Comparison of ENCODE assay signal across 12 mouse cellular contexts in the genomic region with DNA sequence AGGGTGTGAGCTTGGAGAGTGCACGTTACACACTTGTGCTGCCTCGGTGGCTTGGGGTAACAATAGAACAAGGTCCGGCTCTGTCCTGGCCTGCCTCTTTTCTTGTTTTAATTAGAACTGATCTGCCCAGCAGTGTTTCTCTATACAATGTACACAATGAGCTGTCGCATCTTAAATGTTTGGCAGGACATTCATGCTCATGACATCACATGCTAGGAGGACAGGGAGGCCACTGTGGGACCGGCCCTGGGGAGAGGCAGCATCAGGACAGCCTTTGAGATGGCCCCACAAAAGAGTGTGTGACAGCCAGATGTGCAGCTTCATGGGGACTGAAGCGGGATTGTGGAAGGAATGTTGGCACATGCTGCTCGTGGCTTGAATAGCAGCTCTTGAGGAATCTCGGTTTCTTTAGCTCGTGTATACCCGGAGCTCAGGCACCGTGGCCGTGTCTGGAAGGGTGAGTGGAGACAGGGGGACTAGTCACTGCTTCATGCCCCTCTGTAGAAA. TPM values are rescaled to one million over a fixed set of nuclear protein-coding genes. Genes with fewer than 3 reads are reported as not detected.
A peak's percentile ranks its signal among the peaks of the same experiment; 100 is the strongest.
DNase-seq lines count a peak whose midpoint lies in the region; ATAC-seq lines count a peak whose summit lies in the region.
"Had no signal": no experiment of that assay in that cellular context is flagged by ENCODE, and none has a peak within 500 bp of the region (broad histone marks: within the 10 kb centered on the region; RNA-seq: fewer than 3 reads in every experiment).

No protein-coding gene starts in this region.

- no peak for DNase-seq in kidney, postnatal 25 days
- peak; percentile 74 for DNase-seq in embryonic facial prominence, embryonic 14.5 days (ENCODE audit: low spot score)
- DNase-seq in frontal cortex, postnatal 14 days (ENCODE audit: low spot score in 2 of 2) = peak; percentile 16 to 48
- no peak for DNase-seq in midbrain, embryonic 11.5 days (ENCODE audit: low spot score, missing footprints)
- DNase-seq in gastrocnemius, postnatal 10 days = no peak
- DNase-seq in cerebellum, postnatal 14 days = no peak
- DNase-seq: cerebellum, adult 18-20 months; heart, postnatal 36 days had no signal

- H3K4me1 ChIP-seq in kidney, embryonic 16.5 days (ENCODE audit: insufficient read depth, low read length) = peaks cover 3% of the 10 kb centered on the region; the same call in 1 of the 2 replicates
- peaks cover 19% of the 10 kb centered on the region for H3K4me1 ChIP-seq in embryonic facial prominence, embryonic 14.5 days (ENCODE audit: control insufficient read depth, insufficient read depth, low read length)
- peaks cover 6% of the 10 kb centered on the region; the same call in 1 of the 2 replicates for H3K4me1 ChIP-seq in midbrain, embryonic 11.5 days (ENCODE audit: control insufficient read depth, insufficient read depth, low read length)

- 68% methylated on average over 12 of the region's 12 CpGs for WGBS in kidney, embryonic 16.5 days
- 31% methylated on average over 12 of the region's 12 CpGs for WGBS in embryonic facial prominence, embryonic 14.5 days
- WGBS in midbrain, embryonic 11.5 days = 38% methylated on average over 12 of the region's 12 CpGs

- H3K27me3 ChIP-seq in kidney, embryonic 16.5 days (ENCODE audit: insufficient read depth, low read length) = no peaks in the 10 kb centered on the region
- H3K27me3 ChIP-seq in embryonic facial prominence, embryonic 14.5 days (replicated peaks; ENCODE audit: control insufficient read depth, insufficient read depth, low read length) = no peaks in the 10 kb centered on the region
- H3K27me3 ChIP-seq in midbrain, embryonic 11.5 days (ENCODE audit: control insufficient read depth, insufficient read depth, low read length) = no peaks in the 10 kb centered on the region

- H3K4me3 ChIP-seq in kidney, embryonic 16.5 days (ENCODE audit: low read length) = no peak overlapping the region
- no peak overlapping the region for H3K4me3 ChIP-seq in embryonic facial prominence, embryonic 14.5 days (ENCODE audit: low read depth, low read length)
- H3K4me3 ChIP-seq in midbrain, embryonic 11.5 days (ENCODE audit: low read depth, low read length) = no peak overlapping the region

- no peak overlapping the region for H3K9ac ChIP-seq in kidney, embryonic 16.5 days (replicated peaks; ENCODE audit: low read length)
- H3K9ac ChIP-seq in embryonic facial prominence, embryonic 14.5 days (ENCODE audit: low read depth, low read length) = no peak overlapping the region
- H3K9ac ChIP-seq in midbrain, embryonic 11.5 days (ENCODE audit: low read length) = no peak overlapping the region

- ATAC-seq in kidney, embryonic 16.5 days (ENCODE audit: low FRiP score, low TSS enrichment) = peak; percentile 57
- peak; percentile 75 for ATAC-seq in embryonic facial prominence, embryonic 14.5 days (ENCODE audit: low read depth)
- ATAC-seq in midbrain, embryonic 11.5 days (ENCODE audit: low FRiP score) = peak; percentile 67
- no peak for ATAC-seq in megakaryocyte progenitor cell, adult 5-6 weeks (replicated peaks; ENCODE audit: poor library complexity)

- H3K36me3 ChIP-seq in kidney, embryonic 16.5 days (ENCODE audit: insufficient read depth, low read length) = no peaks in the 10 kb centered on the region
- H3K36me3 ChIP-seq in embryonic facial prominence, embryonic 14.5 days (ENCODE audit: control insufficient read depth, insufficient read depth, low read length) = no peaks in the 10 kb centered on the region
- no peaks in the 10 kb centered on the region for H3K36me3 ChIP-seq in midbrain, embryonic 11.5 days (ENCODE audit: control insufficient read depth, insufficient read depth, low read length)
- H3K36me3 ChIP-seq: G1E had no signal

- H3K27ac ChIP-seq in kidney, embryonic 16.5 days (ENCODE audit: low read length) = 0 out of 2 replicates have a peak overlapping the region, but pooled peaks have one; percentile 12
- H3K27ac ChIP-seq in embryonic facial prominence, embryonic 14.5 days (replicated peaks; ENCODE audit: low read depth, low read length) = peak overlapping the region; percentile 39; the same call in 1 of the 2 replicates
- no peak overlapping the region for H3K27ac ChIP-seq in midbrain, embryonic 11.5 days (ENCODE audit: low read depth, low read length)
- H3K27ac ChIP-seq: macrophage had no signal

- no peaks in the 10 kb centered on the region for H3K9me3 ChIP-seq in kidney, embryonic 16.5 days (ENCODE audit: low read length)
- no peaks in the 10 kb centered on the region for H3K9me3 ChIP-seq in embryonic facial prominence, embryonic 14.5 days (ENCODE audit: control insufficient read depth, low read length)
- H3K9me3 ChIP-seq in midbrain, embryonic 11.5 days (ENCODE audit: control insufficient read depth, low read length) = no peaks in the 10 kb centered on the region
- H3K9me3 ChIP-seq: G1E had no signal

- H3K4me2 ChIP-seq in kidney, embryonic 16.5 days (replicated peaks; ENCODE audit: low read depth, low read length) = no peak overlapping the region
- peak overlapping the region; percentile 1; the same call in 1 of the 2 replicates for H3K4me2 ChIP-seq in embryonic facial prominence, embryonic 14.5 days (ENCODE audit: low read depth, low read length)
- H3K4me2 ChIP-seq in midbrain, embryonic 11.5 days = no peak overlapping the region

RNA-seq across cellular contexts. Expression of gene Cldn11, which starts 16.7 kb away (rescaled TPM):
- 105 and 119 TPM in 2 replicates for polyA plus RNA-seq in kidney, embryonic 16.5 days (2015; fragmentation: Nextera tagmentation; extraction: Ambion mirVana)
- 59.9 and 65.7 TPM in 2 replicates for polyA plus RNA-seq in embryonic facial prominence, embryonic 14.5 days (2014; fragmentation: Nextera tagmentation; extraction: Ambion mirVana)
- 8.7 and 9.6 TPM in 2 replicates for polyA plus RNA-seq in midbrain, embryonic 11.5 days (2014; fragmentation: Nextera tagmentation; extraction: Ambion mirVana)
- total RNA-seq in gastrocnemius, postnatal 10 days (2021) = 1 to 10 TPM in 1 of 2 experiments, under 1 TPM in 1; 0.95 to 2.0 TPM
- not detected in 2 replicates for total RNA-seq in megakaryocyte progenitor cell, adult 5-6 weeks (2015)
- not detected in 2 replicates for total RNA-seq in megakaryocyte progenitor cell, adult 5-6 weeks (2017)
- total RNA-seq: G1E had no signal
- polyA plus RNA-seq: G1E, macrophage had no signal

Comparison
In these comparisons a context has a peak if more than half of its experiments do, and no peak if none do; other contexts are left out.
1. DNase-seq: peak in embryonic facial prominence, embryonic 14.5 days (single experiment) and frontal cortex, postnatal 14 days (2 of 2); none in kidney, postnatal 25 days (0 of 2), midbrain, embryonic 11.5 days (single experiment), gastrocnemius, postnatal 10 days (single experiment) and cerebellum, postnatal 14 days (0 of 2).